Comparison of ENCODE assay signal across 20 mouse cellular contexts in genomic region chr13:111946811-111947210, GRCm38 (mm10).
DNase-seq lines count a peak whose midpoint lies in the region; ATAC-seq and TF ChIP-seq lines count a peak whose summit lies in the region.
"Had no signal": no experiment of that assay in that cellular context is flagged by ENCODE, and none has a peak within 500 bp of the region (broad histone marks: within the 10 kb centered on the region; RNA-seq: fewer than 3 reads in every experiment).

No protein-coding gene starts in this region.

- 91% methylated on average over 8 of the region's 8 CpGs for WGBS in forebrain, embryonic 13.5 days
- WGBS in midbrain, embryonic 16.5 days = 93% methylated on average over 8 of the region's 8 CpGs

- no peaks in the 10 kb centered on the region for H3K36me3 ChIP-seq in forebrain, embryonic 13.5 days (ENCODE audit: poor library complexity, severe bottlenecking)
- H3K36me3 ChIP-seq in midbrain, embryonic 16.5 days (ENCODE audit: control insufficient read depth, insufficient read depth, low read length) = no peaks in the 10 kb centered on the region
- H3K36me3 ChIP-seq: G1E; limb, embryonic 12.5 days; liver, embryonic 13.5 days; midbrain, embryonic 10.5 days had no signal

- ATAC-seq in forebrain, embryonic 13.5 days = no peak
- ATAC-seq in midbrain, embryonic 16.5 days = no peak
- ATAC-seq: forebrain, embryonic 14.5 days had no signal

- H3K9me3 ChIP-seq in forebrain, embryonic 13.5 days (replicated peaks) = no peaks in the 10 kb centered on the region
- no peaks in the 10 kb centered on the region for H3K9me3 ChIP-seq in midbrain, embryonic 16.5 days (replicated peaks; ENCODE audit: control insufficient read depth, low read length, poor library complexity, severe bottlenecking)
- H3K9me3 ChIP-seq: G1E; liver, embryonic 13.5 days; midbrain, embryonic 10.5 days had no signal

- no peak overlapping the region for H3K4me2 ChIP-seq in forebrain, embryonic 13.5 days
- H3K4me2 ChIP-seq in midbrain, embryonic 16.5 days (ENCODE audit: low read length) = no peak overlapping the region
- H3K4me2 ChIP-seq: hindbrain, embryonic 14.5 days; limb, embryonic 12.5 days; liver, embryonic 13.5 days; lung, embryonic 14.5 days had no signal

- no peak overlapping the region for H3K27ac ChIP-seq in gastrocnemius, adult 2 months
- no peak overlapping the region for H3K27ac ChIP-seq in forebrain, embryonic 13.5 days
- no peak overlapping the region for H3K27ac ChIP-seq in midbrain, embryonic 16.5 days (ENCODE audit: low read length)
- H3K27ac ChIP-seq: hindbrain, embryonic 14.5 days; limb, embryonic 12.5 days; liver, embryonic 13.5 days; macrophage; midbrain, embryonic 10.5 days had no signal

- H3K4me3 ChIP-seq in gastrocnemius, adult 2 months = no peak overlapping the region
- no peak overlapping the region for H3K4me3 ChIP-seq in forebrain, embryonic 13.5 days
- no peak overlapping the region for H3K4me3 ChIP-seq in midbrain, embryonic 16.5 days (ENCODE audit: low read depth, low read length)
- H3K4me3 ChIP-seq: limb, embryonic 12.5 days; liver, embryonic 13.5 days; midbrain, embryonic 10.5 days had no signal

- no peak for TF ChIP-seq CTCF in gastrocnemius, adult 2 months (IDR thresholded peaks at IDR 0.05)

- H3K9ac ChIP-seq in forebrain, embryonic 13.5 days = no peak overlapping the region
- H3K9ac ChIP-seq in midbrain, embryonic 16.5 days (ENCODE audit: low read depth, low read length) = no peak overlapping the region
- H3K9ac ChIP-seq: hindbrain, embryonic 14.5 days; limb, embryonic 12.5 days; liver, embryonic 13.5 days; lung, embryonic 14.5 days had no signal

- H3K27me3 ChIP-seq in forebrain, embryonic 13.5 days = no peaks in the 10 kb centered on the region
- H3K27me3 ChIP-seq in midbrain, embryonic 16.5 days (ENCODE audit: control insufficient read depth, insufficient read depth, low read depth, low read length) = no peaks in the 10 kb centered on the region

- peaks cover 12% of the 10 kb centered on the region for H3K4me1 ChIP-seq in forebrain, embryonic 13.5 days
- no peaks in the 10 kb centered on the region for H3K4me1 ChIP-seq in midbrain, embryonic 16.5 days (ENCODE audit: control insufficient read depth, insufficient read depth, low read length)

- DNase-seq in gastrocnemius, adult 2 months = peak; percentile 28
- no peak for DNase-seq in gastrocnemius, postnatal 25 days
- peak; percentile 31 for DNase-seq in ovary, adult 18-20 months (ENCODE audit: low spot score)
- no peak for DNase-seq in ovary, postnatal 14 days (ENCODE audit: low spot score)
- DNase-seq in heart, adult 8-10 months (ENCODE audit: low spot score) = peak; percentile 72
- no peak for DNase-seq in frontal cortex, postnatal 36 days (ENCODE audit: low spot score in 2 of 2)
- DNase-seq: cerebellum, adult 2 months; gastrocnemius, postnatal 36 days; liver, embryonic 13.5 days; lung, embryonic 14.5 days; right cerebral cortex, adult 18-20 months; thymus, postnatal 36 days had no signal

- intact Hi-C loops in gastrocnemius, adult 2 months (cut with DNase I) = no loop called here

Comparison
In these comparisons a context has a peak if more than half of its experiments do, and no peak if none do; other contexts are left out.
1. DNase-seq: peak in gastrocnemius, adult 2 months (single experiment), ovary, adult 18-20 months (single experiment) and heart, adult 8-10 months (single experiment); none in gastrocnemius, postnatal 25 days (single experiment), ovary, postnatal 14 days (single experiment) and frontal cortex, postnatal 36 days (0 of 2).